Mouse (Mus musculus): ENCODE results near the gene Serpinh1. TPM values are rescaled to one million over a fixed set of nuclear protein-coding genes. Genes with fewer than 3 reads are reported as not detected.

Serpinh1 gene
- polyA plus RNA-seq, 1 experiment from 2014 or later = 38.7 TPM

GRCm38 (mm10) chr7:99347268-99347667 lies 5.8 kb downstream of the Serpinh1 start:
- peaks cover 14% of the 10 kb centered on the region; the same call in 1 of the 2 replicates for H3K4me1 ChIP-seq (ENCODE audit: control insufficient read depth, insufficient read depth, low read length)
- WGBS = 97% methylated on average over 10 of the region's 10 CpGs
- no peak overlapping the region for H3K4me3 ChIP-seq (ENCODE audit: low read depth, low read length)
- no peaks in the 10 kb centered on the region for H3K9me3 ChIP-seq (ENCODE audit: control insufficient read depth, low read length)
- H3K27ac ChIP-seq (ENCODE audit: low read depth, low read length) = no peak overlapping the region
- H3K36me3 ChIP-seq (ENCODE audit: control insufficient read depth, insufficient read depth, low read length) = no peaks in the 10 kb centered on the region; the same call in 1 of the 2 replicates
- no peak for ATAC-seq (ENCODE audit: low read depth)
- H3K9ac ChIP-seq (replicated peaks; ENCODE audit: low read depth, low read length) = no peak overlapping the region
- no peaks in the 10 kb centered on the region for H3K27me3 ChIP-seq (ENCODE audit: control insufficient read depth, insufficient read depth, low read length)
- H3K4me2 ChIP-seq (ENCODE audit: low read depth, low read length) = no peak overlapping the region

DNA sequence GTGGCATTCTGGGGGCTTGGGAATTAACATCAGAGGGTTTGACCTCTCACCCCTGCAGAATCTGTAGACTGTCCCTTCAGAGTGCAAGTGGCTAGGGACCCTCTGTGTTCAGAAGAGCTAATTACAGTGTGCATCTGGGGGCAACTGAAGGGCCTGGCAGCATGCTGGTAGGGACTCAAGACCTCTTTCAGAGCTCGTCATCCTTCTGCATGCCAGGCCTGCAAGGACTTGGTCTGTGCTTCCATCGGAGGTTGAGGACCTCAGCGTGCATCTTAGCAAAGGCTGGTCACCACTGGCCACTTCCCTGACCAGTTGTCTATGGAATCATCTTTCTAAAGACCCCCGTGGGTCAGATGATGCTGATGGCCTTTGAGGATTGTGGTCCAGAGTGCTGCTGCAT lies 9.5 kb downstream of the Serpinh1 start:
- no peak for ATAC-seq (ENCODE audit: low read depth)
- no peaks in the 10 kb centered on the region; the same call in 1 of the 2 replicates for H3K36me3 ChIP-seq (ENCODE audit: control insufficient read depth, insufficient read depth, low read length)
- no peaks in the 10 kb centered on the region for H3K9me3 ChIP-seq (ENCODE audit: control insufficient read depth, low read length)
- no peak overlapping the region for H3K27ac ChIP-seq (ENCODE audit: low read depth, low read length)
- H3K4me2 ChIP-seq (ENCODE audit: low read depth, low read length) = no peak overlapping the region
- H3K4me1 ChIP-seq (ENCODE audit: control insufficient read depth, insufficient read depth, low read length) = no peaks in the 10 kb centered on the region
- H3K4me3 ChIP-seq (ENCODE audit: low read depth, low read length) = no peak overlapping the region
- 88% methylated on average over 4 of the region's 4 CpGs for WGBS
- H3K27me3 ChIP-seq (ENCODE audit: control insufficient read depth, insufficient read depth, low read length) = no peaks in the 10 kb centered on the region
- no peak overlapping the region for H3K9ac ChIP-seq (replicated peaks; ENCODE audit: low read depth, low read length)

DNA sequence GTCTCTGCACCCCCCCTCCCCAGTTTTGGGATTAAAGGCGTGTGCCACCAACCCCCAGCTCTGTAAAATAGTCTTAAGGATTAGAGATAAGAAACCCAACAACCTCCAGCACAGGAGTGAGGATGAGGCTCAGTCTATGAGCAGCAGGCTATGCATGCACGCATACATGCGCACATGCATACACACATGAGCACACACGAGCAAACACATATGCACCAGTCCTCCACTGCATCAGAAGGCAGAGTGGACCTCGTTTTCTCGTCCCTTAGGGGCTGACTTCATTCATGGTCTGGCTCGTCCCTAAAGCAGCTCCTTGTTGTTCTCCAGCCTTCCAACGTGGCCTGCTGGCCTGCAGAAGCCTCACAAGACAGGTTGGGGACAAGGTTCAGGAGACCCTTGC lies 12.3 kb downstream of the Serpinh1 start:
- Histone ChIP-seq H3K4me1 (ENCODE audit: control insufficient read depth, insufficient read depth, low read length) (no peaks in the 10 kb centered on the region), H3K9me3 (ENCODE audit: control insufficient read depth, low read length) (no peaks in the 10 kb centered on the region), H3K4me2 (ENCODE audit: low read depth, low read length) (no peak overlapping the region), H3K27me3 (ENCODE audit: control insufficient read depth, insufficient read depth, low read length) (no peaks in the 10 kb centered on the region), H3K27ac (ENCODE audit: low read depth, low read length) (no peak overlapping the region), H3K36me3 (ENCODE audit: control insufficient read depth, insufficient read depth, low read length) (peaks cover 22% of the 10 kb centered on the region), H3K9ac (replicated peaks; ENCODE audit: low read depth, low read length) (no peak overlapping the region), H3K4me3 (ENCODE audit: low read depth, low read length) (no peak overlapping the region)
- no peak for ATAC-seq (ENCODE audit: low read depth)
- 82% methylated on average over 8 of the region's 8 CpGs for WGBS

- H3K9me3 ChIP-seq (ENCODE audit: control insufficient read depth, low read length) = no peaks in the 10 kb centered on the region
- no peaks in the 10 kb centered on the region for H3K4me1 ChIP-seq (ENCODE audit: control insufficient read depth, insufficient read depth, low read length)
- peaks cover 22% of the 10 kb centered on the region for H3K36me3 ChIP-seq (ENCODE audit: control insufficient read depth, insufficient read depth, low read length)
- no peak overlapping the region for H3K27ac ChIP-seq (ENCODE audit: low read depth, low read length)
- no peak overlapping the region for H3K4me3 ChIP-seq (ENCODE audit: low read depth, low read length)
- peak; percentile 38; the same call in 1 of the 2 replicates for ATAC-seq (ENCODE audit: low read depth)
- WGBS = 50% methylated on average over 12 of the region's 12 CpGs
- H3K9ac ChIP-seq (replicated peaks; ENCODE audit: low read depth, low read length) = no peak overlapping the region
- no peaks in the 10 kb centered on the region for H3K27me3 ChIP-seq (ENCODE audit: control insufficient read depth, insufficient read depth, low read length)
- no peak overlapping the region for H3K4me2 ChIP-seq (ENCODE audit: low read depth, low read length)
Measured at GRCm38 (mm10) chr7:99332774-99333480, 20.1 kb downstream of the Serpinh1 start.

DNA sequence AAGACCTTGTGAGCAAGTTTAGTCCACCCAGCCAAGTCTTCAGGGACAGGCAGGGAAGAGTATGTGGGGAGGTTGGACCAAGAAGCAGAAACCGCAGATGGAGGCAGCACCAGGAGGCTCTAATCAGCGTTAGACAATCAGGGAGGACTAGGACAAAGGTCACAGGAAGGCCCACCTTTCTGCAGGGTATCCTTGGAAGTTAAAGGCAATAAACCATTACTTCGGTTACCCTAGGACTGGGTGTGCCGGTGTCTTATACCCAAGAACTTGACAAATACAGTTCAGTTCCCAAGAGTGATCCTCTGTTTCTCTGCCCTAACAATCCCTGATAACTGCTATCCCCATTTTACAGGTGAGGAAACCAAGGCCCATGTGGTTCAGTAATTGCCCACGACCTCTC lies 23.0 kb downstream of the Serpinh1 start:
- ATAC-seq (ENCODE audit: low read depth) = no peak
- no peaks in the 10 kb centered on the region for H3K9me3 ChIP-seq (ENCODE audit: control insufficient read depth, low read length)
- WGBS = 87% methylated on average over 5 of the region's 5 CpGs
- H3K9ac ChIP-seq (replicated peaks; ENCODE audit: low read depth, low read length) = no peak overlapping the region
- H3K4me2 ChIP-seq (ENCODE audit: low read depth, low read length) = no peak overlapping the region
- peaks cover 3% of the 10 kb centered on the region; the same call in 1 of the 2 replicates for H3K4me1 ChIP-seq (ENCODE audit: control insufficient read depth, insufficient read depth, low read length)
- H3K27me3 ChIP-seq (ENCODE audit: control insufficient read depth, insufficient read depth, low read length) = no peaks in the 10 kb centered on the region
- H3K4me3 ChIP-seq (ENCODE audit: low read depth, low read length) = no peak overlapping the region
- H3K27ac ChIP-seq (ENCODE audit: low read depth, low read length) = no peak overlapping the region
- H3K36me3 ChIP-seq (ENCODE audit: control insufficient read depth, insufficient read depth, low read length) = no peaks in the 10 kb centered on the region

DNA sequence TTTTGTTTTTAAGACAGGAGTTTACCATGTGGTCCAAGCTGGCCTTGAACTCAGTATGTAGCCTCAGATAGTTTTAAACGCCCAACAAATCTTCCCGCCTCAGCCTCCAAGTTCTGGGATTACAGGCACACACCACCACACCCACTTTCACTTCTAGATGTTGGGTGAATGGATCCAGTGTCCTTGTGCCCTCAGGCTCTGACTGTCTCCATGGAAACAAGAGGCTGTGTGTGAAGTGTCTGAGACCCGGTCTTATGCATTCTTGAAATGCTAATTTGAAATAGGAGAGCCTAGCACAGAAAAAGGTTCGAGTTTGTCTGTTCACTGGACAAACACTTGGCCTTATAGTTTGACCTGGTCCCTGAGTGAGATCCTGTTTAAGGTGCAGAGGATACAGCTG lies 24.2 kb downstream of the Serpinh1 start:
- Histone ChIP-seq H3K9me3 (ENCODE audit: control insufficient read depth, low read length) (no peaks in the 10 kb centered on the region), H3K27me3 (ENCODE audit: control insufficient read depth, insufficient read depth, low read length) (no peaks in the 10 kb centered on the region), H3K4me1 (ENCODE audit: control insufficient read depth, insufficient read depth, low read length) (peaks cover 11% of the 10 kb centered on the region; the same call in 1 of the 2 replicates), H3K27ac (ENCODE audit: low read depth, low read length) (no peak overlapping the region), H3K4me2 (ENCODE audit: low read depth, low read length) (no peak overlapping the region), H3K9ac (replicated peaks; ENCODE audit: low read depth, low read length) (no peak overlapping the region), H3K36me3 (ENCODE audit: control insufficient read depth, insufficient read depth, low read length) (peaks cover 5% of the 10 kb centered on the region; the same call in 1 of the 2 replicates), H3K4me3 (ENCODE audit: low read depth, low read length) (no peak overlapping the region)
- 45% methylated on average over 4 of the region's 4 CpGs for WGBS
- ATAC-seq (ENCODE audit: low read depth) = no peak

- Histone ChIP-seq H3K4me1 (ENCODE audit: control insufficient read depth, insufficient read depth, low read length) (peaks cover 11% of the 10 kb centered on the region; the same call in 1 of the 2 replicates), H3K27me3 (ENCODE audit: control insufficient read depth, insufficient read depth, low read length) (no peaks in the 10 kb centered on the region), H3K4me2 (ENCODE audit: low read depth, low read length) (no peak overlapping the region), H3K4me3 (ENCODE audit: low read depth, low read length) (no peak overlapping the region), H3K27ac (ENCODE audit: low read depth, low read length) (no peak overlapping the region), H3K9ac (replicated peaks; ENCODE audit: low read depth, low read length) (0 out of 2 replicates have a peak overlapping the region, but pooled peaks have one; percentile 18), H3K9me3 (ENCODE audit: control insufficient read depth, low read length) (no peaks in the 10 kb centered on the region), H3K36me3 (ENCODE audit: control insufficient read depth, insufficient read depth, low read length) (peaks cover 10% of the 10 kb centered on the region)
- ATAC-seq (ENCODE audit: low read depth) = no peak
- WGBS = 77% methylated on average over 6 of the region's 6 CpGs
Measured at GRCm38 (mm10) chr7:99326128-99326527, 26.9 kb downstream of the Serpinh1 start.

GRCm38 (mm10) chr7:99324810-99325209 lies 28.2 kb downstream of the Serpinh1 start:
- Histone ChIP-seq H3K4me2 (ENCODE audit: low read depth, low read length) (no peak overlapping the region), H3K4me3 (ENCODE audit: low read depth, low read length) (no peak overlapping the region), H3K27ac (ENCODE audit: low read depth, low read length) (peak overlapping the region; percentile 44; the same call in 1 of the 2 replicates), H3K27me3 (ENCODE audit: control insufficient read depth, insufficient read depth, low read length) (no peaks in the 10 kb centered on the region), H3K36me3 (ENCODE audit: control insufficient read depth, insufficient read depth, low read length) (peaks cover 10% of the 10 kb centered on the region), H3K9me3 (ENCODE audit: control insufficient read depth, low read length) (no peaks in the 10 kb centered on the region), H3K4me1 (ENCODE audit: control insufficient read depth, insufficient read depth, low read length) (peaks cover 19% of the 10 kb centered on the region; the same call in 1 of the 2 replicates), H3K9ac (replicated peaks; ENCODE audit: low read depth, low read length) (no peak overlapping the region; the same call in 1 of the 2 replicates)
- 8% methylated on average over 10 of the region's 10 CpGs for WGBS
- 0 out of 2 replicates have a peak, but pooled peaks have one; percentile 50 for ATAC-seq (ENCODE audit: low read depth)

- Histone ChIP-seq H3K4me3 (ENCODE audit: low read depth, low read length) (no peak overlapping the region), H3K27ac (ENCODE audit: low read depth, low read length) (no peak overlapping the region), H3K36me3 (ENCODE audit: control insufficient read depth, insufficient read depth, low read length) (peaks cover 10% of the 10 kb centered on the region), H3K27me3 (ENCODE audit: control insufficient read depth, insufficient read depth, low read length) (no peaks in the 10 kb centered on the region), H3K9ac (replicated peaks; ENCODE audit: low read depth, low read length) (no peak overlapping the region), H3K4me2 (ENCODE audit: low read depth, low read length) (no peak overlapping the region), H3K9me3 (ENCODE audit: control insufficient read depth, low read length) (no peaks in the 10 kb centered on the region), H3K4me1 (ENCODE audit: control insufficient read depth, insufficient read depth, low read length) (peaks cover 19% of the 10 kb centered on the region; the same call in 1 of the 2 replicates)
- no peak for ATAC-seq (ENCODE audit: low read depth)
- WGBS = 87% methylated on average over 9 of the region's 9 CpGs
Measured at GRCm38 (mm10) chr7:99323321-99323700, 29.7 kb downstream of the Serpinh1 start.
